Mouse (Mus musculus): ENCODE results near the gene Psmb2. TPM values are rescaled to one million over a fixed set of nuclear protein-coding genes. Genes with fewer than 3 reads are reported as not detected.

Gene Psmb2
- polyA plus RNA-seq, 1 experiment from 2014 or later = 358 TPM

DNA sequence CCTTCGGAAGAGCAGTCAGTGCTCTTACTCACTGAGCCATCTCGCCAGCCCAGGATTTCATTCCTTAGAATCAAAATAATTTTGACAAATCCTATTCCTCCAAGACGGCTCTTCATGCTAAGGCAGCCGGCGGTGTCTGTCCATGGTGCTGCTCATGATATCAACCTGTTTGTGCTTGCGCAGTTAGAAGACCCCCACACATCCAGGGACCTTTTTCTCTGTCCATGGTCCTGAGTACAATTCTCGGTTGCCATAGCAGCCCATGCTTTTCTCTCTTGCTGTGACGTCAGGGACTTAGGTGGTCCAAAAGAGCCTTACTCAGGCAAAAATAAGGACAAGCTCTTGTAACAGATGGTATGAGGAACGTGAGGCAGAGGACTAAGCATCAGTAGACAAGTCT lies 22.1 kb upstream of the Psmb2 start:
- H3K27ac ChIP-seq = no peak overlapping the region
- no peak overlapping the region for H3K4me2 ChIP-seq
- H3K4me1 ChIP-seq (replicated peaks) = no peaks in the 10 kb centered on the region
- no peaks in the 10 kb centered on the region for H3K9me3 ChIP-seq (replicated peaks)
- peaks cover 8% of the 10 kb centered on the region; the same call in 1 of the 2 replicates for H3K27me3 ChIP-seq
- WGBS = 9% methylated on average over 9 of the region's 9 CpGs
- H3K36me3 ChIP-seq = no peaks in the 10 kb centered on the region
- H3K4me3 ChIP-seq = no peak overlapping the region
- ATAC-seq (replicated peaks; ENCODE audit: insufficient number of reproducible peaks, insufficient read depth, low FRiP score, low read depth) = no peak; the same call in 1 of the 2 replicates
- H3K9ac ChIP-seq = no peak overlapping the region

DNA sequence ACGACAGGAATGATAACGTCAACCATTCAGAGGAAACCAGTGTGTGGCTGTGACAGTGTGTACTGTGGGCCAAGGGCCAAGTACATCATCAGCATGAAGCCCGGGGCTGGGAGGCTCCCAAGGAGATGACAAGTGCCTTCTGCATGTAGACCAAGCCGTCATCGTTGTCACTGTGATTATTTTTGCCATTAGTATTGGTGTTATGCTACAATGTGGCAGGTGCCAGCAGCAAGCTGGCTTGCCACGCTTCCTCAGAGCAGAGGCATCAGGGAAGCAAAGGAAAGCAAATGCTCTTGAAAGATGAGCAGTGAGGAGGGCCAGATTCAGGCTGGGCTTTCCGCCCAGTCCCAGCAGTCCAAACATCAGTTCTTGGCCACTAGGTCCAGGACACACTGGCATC lies 16.2 kb upstream of the Psmb2 start:
- Histone ChIP-seq H3K4me2 (no peak overlapping the region), H3K4me1 (replicated peaks) (no peaks in the 10 kb centered on the region), H3K4me3 (no peak overlapping the region), H3K9ac (no peak overlapping the region), H3K27ac (no peak overlapping the region), H3K36me3 (no peaks in the 10 kb centered on the region), H3K9me3 (replicated peaks) (no peaks in the 10 kb centered on the region), H3K27me3 (peaks cover 3% of the 10 kb centered on the region; the same call in 1 of the 2 replicates)
- WGBS = 61% methylated on average over 7 of the region's 7 CpGs
- ATAC-seq (replicated peaks; ENCODE audit: insufficient number of reproducible peaks, insufficient read depth, low FRiP score, low read depth) = no peak

DNA sequence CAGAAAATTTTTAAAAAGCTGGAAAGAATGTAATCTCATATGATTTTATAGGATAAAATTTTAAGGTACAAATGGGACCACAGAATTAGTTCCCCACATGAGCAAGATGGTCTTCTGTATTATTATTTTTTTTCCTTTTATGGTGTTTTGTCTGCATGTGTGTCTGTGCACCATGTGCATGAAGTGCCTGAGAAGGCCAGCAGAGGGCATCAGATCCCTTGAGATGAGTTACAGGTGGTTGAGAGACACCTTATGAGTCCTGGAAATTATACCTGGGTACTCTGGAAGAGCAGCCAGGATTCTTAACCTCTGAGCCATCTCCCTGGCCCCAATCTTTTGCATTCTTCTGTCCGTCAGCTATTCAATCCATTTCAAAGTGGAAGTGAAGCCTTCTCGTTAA lies 10.4 kb upstream of the Psmb2 start:
- no peak overlapping the region for H3K4me3 ChIP-seq
- H3K36me3 ChIP-seq = no peaks in the 10 kb centered on the region
- ATAC-seq (replicated peaks; ENCODE audit: insufficient number of reproducible peaks, insufficient read depth, low FRiP score, low read depth) = no peak
- no peaks in the 10 kb centered on the region for H3K9me3 ChIP-seq (replicated peaks)
- no peaks in the 10 kb centered on the region for H3K4me1 ChIP-seq (replicated peaks)
- H3K4me2 ChIP-seq = no peak overlapping the region
- WGBS = 84% methylated on average over 2 of the region's 2 CpGs
- H3K27me3 ChIP-seq = 0 out of 2 replicates have a peak, but pooled peaks cover 2% of the 10 kb centered on the region
- H3K9ac ChIP-seq = no peak overlapping the region
- H3K27ac ChIP-seq = no peak overlapping the region

DNA sequence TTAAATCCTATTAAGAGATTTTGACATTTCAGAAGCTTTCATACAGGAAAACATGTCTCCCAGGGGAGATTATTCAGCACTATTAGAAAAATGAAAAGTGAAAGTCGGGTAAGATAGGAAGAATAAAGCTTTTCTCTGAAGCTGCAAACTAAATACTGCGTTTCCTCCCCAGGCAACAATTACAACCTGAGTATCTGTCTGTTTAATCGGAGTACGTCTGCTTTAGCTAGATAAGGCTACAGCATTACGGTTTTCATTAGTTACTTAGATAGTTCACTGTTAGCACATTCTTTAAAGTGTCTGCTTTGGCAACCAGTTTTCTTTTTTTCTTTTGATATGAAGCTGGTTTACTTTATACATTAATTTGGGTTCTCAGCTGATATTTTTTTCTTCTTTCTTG lies 4.9 kb downstream of the Psmb2 start:
- ATAC-seq (replicated peaks; ENCODE audit: insufficient number of reproducible peaks, insufficient read depth, low FRiP score, low read depth) = no peak
- no peaks in the 10 kb centered on the region for H3K27me3 ChIP-seq
- H3K4me2 ChIP-seq = no peak overlapping the region
- no peak overlapping the region for H3K27ac ChIP-seq
- WGBS = 53% methylated on average over 5 of the region's 5 CpGs
- peaks cover 31% of the 10 kb centered on the region for H3K36me3 ChIP-seq
- H3K9me3 ChIP-seq (replicated peaks) = no peaks in the 10 kb centered on the region
- no peak overlapping the region for H3K4me3 ChIP-seq
- H3K9ac ChIP-seq = no peak overlapping the region
- peaks cover 6% of the 10 kb centered on the region for H3K4me1 ChIP-seq (replicated peaks)

DNA sequence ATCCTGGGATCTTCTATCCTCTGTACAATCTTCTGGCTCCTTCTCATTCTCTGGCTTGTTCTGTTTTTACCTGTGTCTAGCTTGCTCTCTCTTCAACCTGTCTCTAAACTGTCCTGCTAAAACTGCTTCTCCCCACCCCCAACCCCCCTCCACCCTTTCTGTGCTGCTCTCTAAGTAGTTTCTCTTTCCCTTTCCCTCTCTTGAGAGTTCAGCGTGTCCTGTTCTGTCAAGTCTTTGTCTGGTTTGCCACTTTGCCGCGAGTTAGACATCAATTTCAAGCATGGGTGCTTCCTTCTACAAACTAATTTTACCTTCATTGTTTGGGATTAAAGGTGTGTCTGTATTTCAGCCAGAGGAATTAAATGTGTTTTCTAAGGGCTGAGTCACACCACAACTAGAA lies 5.7 kb downstream of the Psmb2 start:
- H3K9ac ChIP-seq = no peak overlapping the region
- H3K4me2 ChIP-seq = no peak overlapping the region
- WGBS = 76% methylated on average over 3 of the region's 3 CpGs
- no peak overlapping the region for H3K4me3 ChIP-seq
- peaks cover 38% of the 10 kb centered on the region for H3K36me3 ChIP-seq
- H3K27ac ChIP-seq = no peak overlapping the region
- H3K4me1 ChIP-seq (replicated peaks) = peaks cover 4% of the 10 kb centered on the region
- no peaks in the 10 kb centered on the region for H3K9me3 ChIP-seq (replicated peaks)
- H3K27me3 ChIP-seq = no peaks in the 10 kb centered on the region
- ATAC-seq (replicated peaks; ENCODE audit: insufficient number of reproducible peaks, insufficient read depth, low FRiP score, low read depth) = no peak

DNA sequence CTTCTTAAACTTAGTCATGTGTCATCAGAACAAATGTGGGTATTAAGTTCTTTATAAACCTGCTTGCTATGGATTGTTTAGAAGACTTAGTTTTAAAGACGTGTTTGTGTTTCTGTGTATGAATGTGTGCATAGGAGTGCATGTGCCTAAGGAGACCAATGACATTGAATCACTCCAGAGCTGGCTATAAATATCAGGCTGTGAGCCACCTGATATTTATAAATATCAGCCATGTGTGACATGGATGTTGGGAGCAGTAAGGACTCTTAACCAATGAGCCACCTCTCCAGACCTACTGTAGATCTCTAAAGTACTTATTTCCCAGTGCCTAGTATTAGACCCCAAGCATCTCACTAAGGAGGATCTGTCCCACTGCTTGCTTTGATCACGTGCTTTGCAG lies 12.0 kb downstream of the Psmb2 start:
- H3K4me1 ChIP-seq (replicated peaks) = no peaks in the 10 kb centered on the region
- no peaks in the 10 kb centered on the region for H3K27me3 ChIP-seq
- WGBS = 69% methylated on average over 2 of the region's 2 CpGs
- ATAC-seq (replicated peaks; ENCODE audit: insufficient number of reproducible peaks, insufficient read depth, low FRiP score, low read depth) = 0 out of 2 replicates have a peak, but pooled peaks have one; percentile 55
- H3K36me3 ChIP-seq = peaks cover 38% of the 10 kb centered on the region
- H3K9ac ChIP-seq = no peak overlapping the region
- no peak overlapping the region for H3K4me3 ChIP-seq
- peak overlapping the region; percentile 45; the same call in 1 of the 2 replicates for H3K27ac ChIP-seq
- H3K4me2 ChIP-seq = no peak overlapping the region
- H3K9me3 ChIP-seq (replicated peaks) = no peaks in the 10 kb centered on the region

DNA sequence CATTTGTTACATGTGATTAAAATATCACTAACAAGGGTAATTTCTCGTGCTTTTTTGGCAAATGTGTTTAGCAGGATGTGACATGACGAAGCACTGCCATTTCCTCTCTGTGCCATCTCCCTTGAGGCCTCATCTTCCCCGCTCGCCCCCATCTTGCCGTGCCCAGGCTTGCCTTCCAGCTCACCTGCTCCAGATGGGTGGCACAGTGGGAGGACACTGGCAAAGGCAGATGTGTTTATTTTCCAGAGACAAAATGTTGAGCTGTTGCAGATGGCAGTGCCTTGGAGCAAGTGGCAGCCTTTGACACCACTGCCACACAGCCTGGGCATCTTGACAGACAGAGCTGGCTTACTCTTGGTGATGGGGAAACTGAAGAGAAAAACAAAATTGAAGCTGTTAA lies 15.6 kb downstream of the Psmb2 start:
- no peak overlapping the region for H3K4me3 ChIP-seq
- H3K4me2 ChIP-seq = no peak overlapping the region
- no peaks in the 10 kb centered on the region for H3K27me3 ChIP-seq
- H3K36me3 ChIP-seq = peaks cover 8% of the 10 kb centered on the region
- no peak for ATAC-seq (replicated peaks; ENCODE audit: insufficient number of reproducible peaks, insufficient read depth, low FRiP score, low read depth)
- no peaks in the 10 kb centered on the region for H3K9me3 ChIP-seq (replicated peaks)
- no peak overlapping the region for H3K9ac ChIP-seq
- WGBS = 89% methylated on average over 5 of the region's 5 CpGs
- no peak overlapping the region for H3K27ac ChIP-seq
- no peaks in the 10 kb centered on the region for H3K4me1 ChIP-seq (replicated peaks)

DNA sequence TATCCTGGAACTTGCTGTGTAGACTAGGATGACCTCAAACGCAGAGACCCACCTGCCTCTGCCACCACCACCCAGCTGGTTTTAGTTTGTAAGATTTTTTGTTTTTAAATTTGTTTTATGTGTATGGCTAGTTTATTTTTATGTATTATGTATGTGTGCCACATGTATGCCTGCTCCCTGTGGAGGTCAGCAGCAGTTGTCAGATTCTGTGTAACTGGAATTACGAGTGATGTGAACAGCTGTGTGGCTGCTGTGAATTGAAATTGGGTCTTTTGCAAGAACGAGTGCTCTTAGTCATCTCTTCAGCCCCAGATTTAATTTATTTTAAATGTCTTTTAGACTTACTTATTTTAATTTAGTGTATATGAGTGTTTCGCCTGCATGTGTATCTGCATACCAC lies 19.5 kb downstream of the Psmb2 start:
- Histone ChIP-seq H3K9me3 (replicated peaks) (no peaks in the 10 kb centered on the region), H3K4me3 (no peak overlapping the region), H3K27me3 (no peaks in the 10 kb centered on the region), H3K36me3 (peaks cover 18% of the 10 kb centered on the region), H3K4me2 (no peak overlapping the region), H3K4me1 (replicated peaks) (no peaks in the 10 kb centered on the region), H3K27ac (no peak overlapping the region), H3K9ac (no peak overlapping the region)
- ATAC-seq (replicated peaks; ENCODE audit: insufficient number of reproducible peaks, insufficient read depth, low FRiP score, low read depth) = no peak
- WGBS = 92% methylated on average over 4 of the region's 4 CpGs

DNA sequence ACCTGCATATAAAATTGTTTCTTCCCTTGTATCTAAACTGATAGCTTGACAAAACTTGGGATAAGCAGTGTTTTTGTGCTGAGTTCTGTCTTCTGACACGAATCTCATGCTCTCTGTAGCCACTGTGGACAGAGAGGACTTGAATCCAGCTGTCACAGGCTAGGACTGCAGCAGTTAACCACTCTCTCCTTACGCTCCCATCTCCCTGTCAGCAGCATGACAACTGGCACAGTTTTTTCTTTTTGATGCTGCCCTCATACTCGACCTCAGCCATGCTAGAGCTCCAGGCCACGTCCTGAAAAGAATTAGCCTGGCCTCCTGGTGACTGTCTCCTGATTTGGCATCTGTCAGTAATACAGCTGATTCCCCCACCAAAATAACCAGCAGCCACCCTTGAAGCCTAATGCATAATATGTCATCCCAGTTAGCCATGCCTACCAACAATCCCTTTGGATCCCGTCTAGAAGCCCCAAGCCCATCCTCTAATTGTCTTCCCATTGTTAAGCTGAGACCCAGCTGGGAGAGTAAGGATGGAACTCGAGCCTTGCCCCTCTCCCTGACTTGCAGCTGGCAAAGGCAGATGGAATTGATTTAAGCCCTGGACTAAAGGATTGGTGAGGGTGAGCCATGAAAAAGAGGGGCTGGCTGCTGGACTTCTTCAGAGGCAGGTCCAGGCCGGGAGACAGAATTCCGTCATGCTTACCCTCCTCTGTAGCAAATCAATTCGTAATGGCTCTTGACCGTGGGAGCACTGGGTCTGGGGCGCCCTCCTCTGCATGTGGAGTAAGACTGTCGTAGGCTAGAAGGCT lies 29.4 kb downstream of the Psmb2 start:
- Histone ChIP-seq H3K36me3 (peaks cover 70% of the 10 kb centered on the region), H3K4me1 (replicated peaks) (no peaks in the 10 kb centered on the region), H3K27me3 (no peaks in the 10 kb centered on the region), H3K4me3 (no peak overlapping the region), H3K27ac (no peak overlapping the region), H3K4me2 (no peak overlapping the region), H3K9ac (no peak overlapping the region), H3K9me3 (replicated peaks) (no peaks in the 10 kb centered on the region)
- ATAC-seq (replicated peaks; ENCODE audit: insufficient number of reproducible peaks, insufficient read depth, low FRiP score, low read depth) = no peak
- WGBS = 79% methylated on average over 12 of the region's 12 CpGs

DNA sequence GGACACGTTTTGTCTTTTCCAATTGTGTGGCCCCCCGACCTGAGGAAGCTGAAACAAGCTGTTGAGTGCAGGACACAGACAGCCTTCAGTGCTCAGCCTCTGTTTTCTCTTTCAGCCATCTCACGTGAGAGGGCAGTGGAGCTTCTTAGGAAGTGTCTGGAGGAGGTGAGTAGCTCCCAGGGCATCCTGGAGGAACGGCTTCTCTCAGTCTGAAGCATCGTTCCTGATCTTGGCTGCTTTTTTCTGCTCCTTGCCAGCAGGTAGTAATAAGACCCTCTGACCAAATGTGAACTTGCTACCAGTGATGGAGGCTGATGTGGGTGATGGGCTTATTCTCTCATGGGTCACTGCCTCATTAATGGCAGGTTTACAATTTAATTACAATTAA lies 30.0 kb downstream of the Psmb2 start:
- H3K4me3 ChIP-seq = no peak overlapping the region
- WGBS = 87% methylated on average over 5 of the region's 5 CpGs
- ATAC-seq (replicated peaks; ENCODE audit: insufficient number of reproducible peaks, insufficient read depth, low FRiP score, low read depth) = no peak
- peaks cover 69% of the 10 kb centered on the region for H3K36me3 ChIP-seq
- H3K4me2 ChIP-seq = no peak overlapping the region
- H3K9ac ChIP-seq = no peak overlapping the region
- H3K4me1 ChIP-seq (replicated peaks) = no peaks in the 10 kb centered on the region
- H3K27me3 ChIP-seq = no peaks in the 10 kb centered on the region
- H3K9me3 ChIP-seq (replicated peaks) = no peaks in the 10 kb centered on the region
- no peak overlapping the region for H3K27ac ChIP-seq

DNA sequence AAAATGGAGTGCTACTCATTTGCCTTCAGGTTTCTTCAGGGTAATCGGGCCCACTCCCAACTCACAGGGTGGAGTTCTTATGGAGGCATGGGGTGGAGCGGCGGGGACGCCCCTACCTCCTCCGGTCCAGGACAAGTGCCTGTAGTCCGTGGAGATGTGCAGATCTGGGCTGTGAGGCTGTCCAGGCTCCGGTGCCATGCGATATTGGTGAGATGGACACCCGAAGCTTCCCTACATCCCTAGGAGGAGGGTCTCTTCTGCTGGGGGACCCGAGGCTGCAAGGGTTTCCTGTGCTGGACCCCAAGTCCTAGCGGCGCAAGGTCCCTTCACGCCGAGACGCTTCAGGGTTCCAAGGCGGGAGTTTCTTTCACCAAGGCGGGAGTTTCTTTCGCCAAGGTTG lies 54.7 kb downstream of the Psmb2 start:
- Histone ChIP-seq H3K4me2 (peak overlapping the region; percentile 30; the same call in 1 of the 2 replicates), H3K4me1 (replicated peaks) (peaks cover 29% of the 10 kb centered on the region), H3K36me3 (no peaks in the 10 kb centered on the region), H3K27ac (no peak overlapping the region), H3K4me3 (peak overlapping the region; percentile 7), H3K27me3 (peaks cover 87% of the 10 kb centered on the region), H3K9ac (no peak overlapping the region), H3K9me3 (replicated peaks) (no peaks in the 10 kb centered on the region)
- no peak for ATAC-seq (replicated peaks; ENCODE audit: insufficient number of reproducible peaks, insufficient read depth, low FRiP score, low read depth)
- whole genome bisulfite sequencing = 2% methylated on average over 18 of the region's 18 CpGs
